Mouse (Mus musculus) effector memory CD4-positive, alpha-beta T cell, adult 5 months (primary cell): ENCODE results near the gene Plxdc1. TPM values are rescaled to one million over a fixed set of nuclear protein-coding genes. Genes with fewer than 3 reads are reported as not detected.

Source experiments
- polyA plus RNA-seq: library from polyadenylated mRNA; unstranded; fragments of 100-300 nt; shearing (Covaris generic); gene quantifications from one replicate; pipeline ENCODE4 v1.2.1, GENCODE M21; 2017

Plxdc1 gene
- 2.4 TPM for polyA plus RNA-seq

DNA sequence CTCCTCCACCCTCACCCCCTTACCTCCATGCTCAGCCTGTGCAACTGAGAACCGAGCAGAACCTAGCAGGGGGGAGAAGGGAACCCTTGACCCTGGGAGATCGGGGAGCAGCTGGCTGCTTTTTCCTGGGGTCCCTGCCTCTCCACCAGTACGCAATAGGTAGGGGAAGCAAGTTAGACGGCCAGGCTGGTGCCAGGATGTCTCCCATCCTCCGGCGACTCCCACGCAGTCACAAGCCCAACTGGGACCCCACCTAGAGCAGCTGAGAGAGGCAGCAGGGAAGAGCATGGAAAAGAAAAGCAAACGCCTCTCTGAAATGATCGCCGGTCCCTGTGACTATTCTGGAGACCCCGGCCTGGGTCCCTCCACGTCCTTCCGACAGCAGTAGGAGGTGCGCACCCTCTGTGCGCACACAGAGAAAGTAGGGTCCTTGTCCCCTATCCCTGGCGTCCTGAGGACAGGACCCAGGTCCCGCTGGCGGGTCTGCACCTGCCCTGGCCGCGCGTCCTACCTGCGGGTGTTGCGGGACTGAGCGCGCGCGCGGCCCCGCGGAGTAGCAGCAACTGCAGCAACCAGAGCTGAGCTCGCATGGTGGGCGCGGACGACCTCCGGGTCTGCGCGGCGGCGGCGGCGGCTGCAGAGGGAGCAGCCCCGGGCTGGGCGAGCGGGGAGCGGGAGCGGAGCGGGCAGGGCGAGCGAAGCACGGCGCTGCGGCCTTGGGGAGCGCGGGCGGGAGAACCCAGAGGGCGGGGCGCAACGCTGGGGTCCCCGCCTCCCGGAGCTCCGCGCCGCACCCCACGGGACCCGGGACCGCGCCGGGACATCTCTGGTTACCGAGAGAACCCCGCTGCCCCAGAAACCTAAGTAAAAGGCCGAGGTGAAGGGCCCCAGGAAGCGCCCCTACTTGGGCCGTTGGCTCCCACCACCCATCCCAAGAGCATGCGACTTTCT, at the start of gene Plxdc1:
Gene Plxdc1, minus strand, starts transcription at position 718 of the 951 bp plus-strand sequence.

DNA sequence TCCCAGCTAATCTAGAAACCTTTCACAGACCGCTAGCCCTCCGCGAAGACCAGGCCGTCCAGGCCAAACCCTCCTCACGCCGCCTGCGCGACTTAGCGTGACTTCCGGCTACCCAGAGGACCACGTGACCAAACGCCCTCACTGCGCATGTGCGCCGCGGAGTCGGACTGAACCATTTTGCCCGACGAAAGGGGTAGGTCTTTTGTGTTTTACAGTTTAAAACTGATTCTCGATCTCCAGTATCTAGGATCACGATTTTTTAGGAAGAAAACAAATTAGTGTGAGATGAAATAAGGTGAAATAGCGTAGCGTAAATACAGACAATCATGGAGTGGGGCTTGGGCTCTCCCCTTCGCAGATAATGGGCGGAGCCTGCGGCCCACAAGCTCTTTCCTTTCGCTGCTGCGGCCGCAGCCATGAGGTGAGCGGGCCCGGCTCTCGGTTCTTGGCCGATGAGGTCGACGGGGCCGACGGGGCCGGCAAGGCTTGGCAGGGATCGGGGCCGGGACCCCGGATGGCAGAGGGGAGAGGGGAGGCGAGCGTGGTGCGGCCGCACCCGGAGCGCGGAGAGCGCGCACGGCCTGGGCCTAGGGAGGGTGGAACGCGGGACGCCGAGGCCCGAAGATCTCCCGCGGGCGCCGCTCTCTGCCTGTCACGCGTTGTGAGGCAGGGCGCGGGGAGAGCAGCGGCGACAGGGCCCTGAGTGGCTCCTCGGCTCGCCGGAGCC, 40.5 kb upstream of the Plxdc1 start, which contains the start of gene Rpl19:
Gene Rpl19, plus strand, starts transcription at position 141 of the 727 bp plus-strand sequence.

DNA sequence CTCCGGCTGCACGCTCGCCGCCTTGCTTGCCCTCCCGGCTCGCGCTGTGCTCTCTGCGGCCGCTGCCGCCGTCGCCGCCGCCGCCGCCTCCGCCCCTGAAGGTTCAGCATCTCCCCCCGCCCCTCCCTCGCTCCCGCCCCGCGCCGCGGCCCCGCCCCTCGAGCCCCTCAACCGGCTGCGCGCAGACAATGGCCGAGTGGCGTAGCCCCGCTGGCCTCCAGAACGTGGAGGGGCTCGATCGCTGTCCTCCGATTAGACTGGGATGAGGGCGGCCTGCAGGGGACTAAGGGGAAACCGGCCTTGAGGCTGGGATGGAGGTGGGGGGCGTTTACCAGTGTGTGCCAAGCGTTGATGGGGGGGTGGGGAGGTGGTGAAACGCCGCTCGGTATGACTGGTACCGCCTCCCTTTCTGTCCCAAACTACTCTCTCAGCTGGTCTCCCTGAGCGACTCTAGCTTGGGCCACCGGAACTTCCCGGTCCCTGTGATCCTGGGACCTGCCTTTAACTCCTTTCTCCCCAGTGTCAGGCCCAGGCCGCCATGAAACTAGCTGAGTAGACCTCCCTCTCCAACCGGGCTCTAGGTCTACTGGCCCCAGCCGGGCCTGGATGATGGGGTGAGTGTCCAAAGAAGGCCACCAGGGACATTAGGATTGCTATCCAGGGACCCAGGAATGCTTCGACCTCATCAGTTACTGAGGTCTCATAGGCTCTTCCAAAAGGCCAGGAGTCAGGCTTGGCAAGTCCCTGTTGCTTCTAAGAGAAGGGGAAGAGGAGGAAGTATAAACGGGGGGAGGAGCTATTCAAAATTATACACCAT, 36.5 kb upstream of the Plxdc1 start, which contains the start of gene Cacnb1:
Gene Cacnb1, minus strand, starts transcription at position 480 of the 817 bp plus-strand sequence.

GRCm38 (mm10) chr11:97995564-97996288, 9.5 kb upstream of the Plxdc1 start, which contains the start of gene Arl5c:
Gene Arl5c, minus strand, starts transcription at chr11:97996181.

DNA sequence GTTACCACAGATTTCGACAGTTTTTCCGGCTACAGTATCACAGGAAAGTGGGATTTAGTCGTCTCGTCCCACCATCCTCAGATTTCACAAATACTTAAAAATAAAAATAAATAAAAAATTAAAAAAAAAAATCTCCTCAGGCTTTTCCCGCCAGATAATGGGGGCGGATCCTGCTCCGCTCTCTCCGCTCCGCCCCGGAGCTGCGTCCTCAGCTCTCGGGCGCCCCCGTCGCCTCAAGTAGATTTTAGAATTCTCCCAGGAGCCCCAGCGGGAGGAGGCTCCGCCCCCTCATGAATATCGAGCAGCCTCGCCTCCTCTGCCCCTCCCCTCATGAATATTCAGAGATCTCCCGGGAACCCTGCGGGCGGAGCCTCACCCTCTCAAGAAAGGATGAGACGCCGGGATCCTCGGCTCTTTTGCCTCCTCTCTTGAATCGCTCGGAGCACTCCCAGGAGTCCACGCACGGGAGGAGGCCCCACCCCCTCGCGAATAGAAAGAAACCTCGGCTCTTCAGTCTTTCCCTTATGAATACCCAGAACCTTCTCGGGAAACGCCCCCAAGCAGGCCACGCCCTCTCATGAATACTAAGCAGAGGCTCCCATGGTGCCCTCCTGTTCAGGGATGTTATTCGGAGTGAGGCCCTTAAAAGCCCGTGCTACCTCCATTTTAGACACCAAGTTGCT, 102.2 kb downstream of the Plxdc1 start, which contains the start of gene Fbxo47:
Gene Fbxo47, minus strand, starts transcription at position 237 of the 683 bp plus-strand sequence.

Other genes starting within 250 kb of the Plxdc1 start
- gene Pip4k2b, start 241.7 kb downstream of the Plxdc1 start, polyA plus RNA-seq = 3.3 TPM
- gene Cwc25, start 219.9 kb downstream of the Plxdc1 start, polyA plus RNA-seq = 165 TPM
- not detected for gene 1700001P01Rik, start 210.5 kb downstream of the Plxdc1 start, polyA plus RNA-seq
- 496 TPM for gene Rpl23, start 204.0 kb downstream of the Plxdc1 start, polyA plus RNA-seq
- gene Lasp1, start 187.4 kb downstream of the Plxdc1 start, polyA plus RNA-seq = 114 TPM
- gene B230217C12Rik, start 145.7 kb downstream of the Plxdc1 start, polyA plus RNA-seq = 1.0 TPM
- 0.97 TPM for gene Fbxo47, start 102.3 kb downstream of the Plxdc1 start, polyA plus RNA-seq
- 67.3 TPM for gene Arl5c, start 9.7 kb upstream of the Plxdc1 start, polyA plus RNA-seq
- 13.5 TPM for gene Cacnb1, start 36.6 kb upstream of the Plxdc1 start, polyA plus RNA-seq
- gene Rpl19, start 40.3 kb upstream of the Plxdc1 start, polyA plus RNA-seq = 1,729 TPM
- not detected for gene Stac2, start 67.0 kb upstream of the Plxdc1 start, polyA plus RNA-seq
- gene Fbxl20, start 164.0 kb upstream of the Plxdc1 start, polyA plus RNA-seq = 41.4 TPM
- 63.3 TPM for gene Med1, start 206.8 kb upstream of the Plxdc1 start, polyA plus RNA-seq
- 20.0 TPM for gene Cdk12, start 216.6 kb upstream of the Plxdc1 start, polyA plus RNA-seq